10 mouse cellular contexts compared by ENCODE assay signal in the genomic region with DNA sequence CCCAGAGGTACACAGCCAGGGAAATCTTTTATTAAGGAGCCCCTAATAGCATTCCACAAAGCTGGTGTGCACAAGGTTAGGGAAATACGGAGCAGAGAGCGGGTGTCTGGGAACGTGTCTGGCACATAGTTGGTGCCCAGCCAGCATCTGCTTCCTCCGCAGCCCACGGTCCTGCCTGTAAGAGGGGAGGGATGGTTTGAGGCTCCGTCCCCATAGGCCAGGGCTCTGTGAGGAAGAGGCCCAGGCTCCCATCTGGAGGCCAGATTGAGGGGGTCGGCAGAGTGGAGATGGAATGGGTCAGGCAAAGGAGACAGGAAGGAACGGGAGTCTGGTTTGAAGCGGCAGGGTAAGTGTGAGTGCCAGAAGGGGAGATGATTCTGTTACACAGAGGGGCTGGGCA. TPM values are rescaled to one million over a fixed set of nuclear protein-coding genes. Genes with fewer than 3 reads are reported as not detected.
DNase-seq lines count a peak whose midpoint lies in the region; ATAC-seq lines count a peak whose summit lies in the region.
"Had no signal": no experiment of that assay in that cellular context is flagged by ENCODE, and none has a peak within 500 bp of the region (broad histone marks: within the 10 kb centered on the region; RNA-seq: fewer than 3 reads in every experiment).

No protein-coding gene starts in this region.

- WGBS in intestine, embryonic 15.5 days: 48% methylated on average over 9 of the region's 9 CpGs

- peak; percentile 30; the same call in 1 of the 2 replicates for ATAC-seq in intestine, embryonic 15.5 days

- 0 out of 2 replicates have a peak overlapping the region, but pooled peaks have one; percentile 14 for H3K4me2 ChIP-seq in intestine, embryonic 15.5 days (replicated peaks)

- H3K36me3 ChIP-seq in intestine, embryonic 15.5 days: no peaks in the 10 kb centered on the region

- no peak overlapping the region for H3K9ac ChIP-seq in intestine, embryonic 15.5 days

- H3K4me3 ChIP-seq in intestine, embryonic 15.5 days (replicated peaks): no peak overlapping the region

- peak overlapping the region; percentile 58 for H3K27ac ChIP-seq in intestine, embryonic 15.5 days

- intact Hi-C loops in left cerebral cortex, postnatal 4 days (cut with DNase I): no loop called here
- intact Hi-C loops in left cerebral cortex, postnatal 36 days (cut with DNase I): no loop called here

- no peaks in the 10 kb centered on the region for H3K9me3 ChIP-seq in intestine, embryonic 15.5 days

- H3K4me1 ChIP-seq in intestine, embryonic 15.5 days (replicated peaks): peaks cover 31% of the 10 kb centered on the region

- DNase-seq in cerebellum, postnatal 10 days: peak; percentile 53 to 57
- DNase-seq in cerebellum, adult 11-12 months: no peak
- DNase-seq in left cerebral cortex, postnatal 4 days: peak; percentile 50
- no peak for DNase-seq in left cerebral cortex, postnatal 36 days (ENCODE audit: low spot score in 2 of 2)
- DNase-seq in lung, postnatal 4 days: peak; percentile 44 to 74
- no peak for DNase-seq in spleen, adult 18-20 months
- no peak for DNase-seq in retina, postnatal 1 day

- no peaks in the 10 kb centered on the region for H3K27me3 ChIP-seq in intestine, embryonic 15.5 days (replicated peaks)

RNA-seq across cellular contexts. Expression of gene Wnt11, which starts 16.3 kb away (rescaled TPM):
- under 1 TPM; 0.81 to 0.84 TPM for total RNA-seq in left cerebral cortex, postnatal 4 days (2021)
- total RNA-seq in left cerebral cortex, postnatal 36 days (2021): under 1 TPM; 0.39 to 0.63 TPM
- 1.7 and 1.8 TPM in 2 replicates for polyA plus RNA-seq in intestine, embryonic 15.5 days (2015; fragmentation: Nextera tagmentation; extraction: Ambion mirVana)
- total RNA-seq: granulocyte monocyte progenitor cell, adult 5-6 weeks; megakaryocyte-erythroid progenitor cell, adult 5-6 weeks had no signal

Comparison
In these comparisons a context has a peak if more than half of its experiments do, and no peak if none do; other contexts are left out.
1. DNase-seq: peak in cerebellum, postnatal 10 days (2 of 2), left cerebral cortex, postnatal 4 days (single experiment) and lung, postnatal 4 days (2 of 2); none in cerebellum, adult 11-12 months (single experiment), left cerebral cortex, postnatal 36 days (0 of 2), spleen, adult 18-20 months (0 of 2) and retina, postnatal 1 day (single experiment).